Mouse (Mus musculus): ENCODE measurements around the gene Bpifc.

- TF ChIP-seq CTCF (IDR thresholded peaks at IDR 0.05; ENCODE audit: control insufficient read depth, insufficient read depth, insufficient replicate concordance, low read depth, low read length) (no peak), POLR2A (IDR thresholded peaks at IDR 0.05; ENCODE audit: control insufficient read depth, low read depth, low read length) (no peak)
Measured at GRCm38 (mm10) chr10:86025906-86026305, 14.2 kb upstream of the Bpifc start.
